Mouse (Mus musculus): ENCODE results near the gene Lhfpl3. TPM values are rescaled to one million over a fixed set of nuclear protein-coding genes. Genes with fewer than 3 reads are reported as not detected.

The Lhfpl3 gene
- polyA plus RNA-seq, 1 experiment from 2014 or later = not detected

- H3K4me3 ChIP-seq (ENCODE audit: low read depth, low read length) = no peak overlapping the region
- H3K9me3 ChIP-seq (ENCODE audit: low read length) = no peaks in the 10 kb centered on the region
- H3K27me3 ChIP-seq (ENCODE audit: insufficient read depth, low read length) = no peaks in the 10 kb centered on the region
- H3K4me1 ChIP-seq (ENCODE audit: insufficient read depth) = no peaks in the 10 kb centered on the region
- no peak overlapping the region for H3K9ac ChIP-seq (replicated peaks)
- ATAC-seq (no peak), DNase-seq (no peak)
- H3K4me2 ChIP-seq (ENCODE audit: low read depth, low read length) = no peak overlapping the region
- no peaks in the 10 kb centered on the region for H3K36me3 ChIP-seq (replicated peaks; ENCODE audit: insufficient read depth, low read length)
- no peak overlapping the region for H3K27ac ChIP-seq (ENCODE audit: low read depth)
- TF ChIP-seq EP300 (IDR thresholded peaks at IDR 0.05; ENCODE audit: low read depth) (no peak), CTCF (IDR thresholded peaks at IDR 0.05; ENCODE audit: low read depth) (no peak)
- 41% methylated on average over 2 of the region's 2 CpGs for WGBS (ENCODE audit: insufficient replicate concordance)
These were observed 152.7 kb downstream of the Lhfpl3 start for GRCm38 (mm10) chr5:22898593-22898992.

- Histone ChIP-seq H3K9ac (replicated peaks) (no peak overlapping the region), H3K9me3 (ENCODE audit: low read length) (no peaks in the 10 kb centered on the region), H3K36me3 (replicated peaks; ENCODE audit: insufficient read depth, low read length) (no peaks in the 10 kb centered on the region), H3K27ac (ENCODE audit: low read depth) (no peak overlapping the region), H3K4me2 (ENCODE audit: low read depth, low read length) (no peak overlapping the region), H3K4me1 (ENCODE audit: insufficient read depth) (no peaks in the 10 kb centered on the region), H3K27me3 (ENCODE audit: insufficient read depth, low read length) (no peaks in the 10 kb centered on the region), H3K4me3 (ENCODE audit: low read depth, low read length) (no peak overlapping the region)
- DNase-seq (no peak), ATAC-seq (no peak)
- no peak for TF ChIP-seq EP300 (IDR thresholded peaks at IDR 0.05; ENCODE audit: low read depth)
- no peak for TF ChIP-seq CTCF (IDR thresholded peaks at IDR 0.05; ENCODE audit: low read depth)
These were observed 154.1 kb downstream of the Lhfpl3 start for GRCm38 (mm10) chr5:22899913-22900312.

- Histone ChIP-seq H3K9me3 (ENCODE audit: low read length) (no peaks in the 10 kb centered on the region), H3K36me3 (replicated peaks; ENCODE audit: insufficient read depth, low read length) (no peaks in the 10 kb centered on the region), H3K9ac (replicated peaks) (no peak overlapping the region), H3K4me1 (ENCODE audit: insufficient read depth) (no peaks in the 10 kb centered on the region), H3K4me2 (ENCODE audit: low read depth, low read length) (no peak overlapping the region), H3K27me3 (ENCODE audit: insufficient read depth, low read length) (no peaks in the 10 kb centered on the region), H3K4me3 (ENCODE audit: low read depth, low read length) (no peak overlapping the region), H3K27ac (ENCODE audit: low read depth) (no peak overlapping the region)
- TF ChIP-seq EP300 (IDR thresholded peaks at IDR 0.05; ENCODE audit: low read depth) = no peak
- TF ChIP-seq CTCF (IDR thresholded peaks at IDR 0.05; ENCODE audit: low read depth) = no peak
- ATAC-seq (no peak), DNase-seq (no peak)
- 48% methylated on average over 1 of the region's 1 CpGs for WGBS (ENCODE audit: insufficient replicate concordance)
These were observed 171.3 kb downstream of the Lhfpl3 start for GRCm38 (mm10) chr5:22917197-22917596.

- Histone ChIP-seq H3K4me3 (ENCODE audit: low read depth, low read length) (no peak overlapping the region), H3K9ac (replicated peaks) (no peak overlapping the region), H3K4me2 (ENCODE audit: low read depth, low read length) (no peak overlapping the region), H3K4me1 (ENCODE audit: insufficient read depth) (no peaks in the 10 kb centered on the region), H3K27ac (ENCODE audit: low read depth) (no peak overlapping the region), H3K27me3 (ENCODE audit: insufficient read depth, low read length) (no peaks in the 10 kb centered on the region), H3K36me3 (replicated peaks; ENCODE audit: insufficient read depth, low read length) (no peaks in the 10 kb centered on the region), H3K9me3 (ENCODE audit: low read length) (no peaks in the 10 kb centered on the region)
- no peak for DNase-seq
- TF ChIP-seq EP300 (IDR thresholded peaks at IDR 0.05; ENCODE audit: low read depth) (no peak), CTCF (IDR thresholded peaks at IDR 0.05; ENCODE audit: low read depth) (no peak)
- ATAC-seq = no peak
These were observed 180.3 kb downstream of the Lhfpl3 start for GRCm38 (mm10) chr5:22926171-22926570.

GRCm38 (mm10) chr5:22928746-22929145 lies 182.9 kb downstream of the Lhfpl3 start:
- 52% methylated on average over 2 of the region's 2 CpGs for WGBS (ENCODE audit: insufficient replicate concordance)
- TF ChIP-seq EP300 (IDR thresholded peaks at IDR 0.05; ENCODE audit: low read depth) = no peak
- TF ChIP-seq CTCF (IDR thresholded peaks at IDR 0.05; ENCODE audit: low read depth) = no peak
- H3K9ac ChIP-seq (replicated peaks) = no peak overlapping the region
- no peak for DNase-seq
- no peaks in the 10 kb centered on the region for H3K4me1 ChIP-seq (ENCODE audit: insufficient read depth)
- H3K4me2 ChIP-seq (ENCODE audit: low read depth, low read length) = no peak overlapping the region
- no peak overlapping the region for H3K27ac ChIP-seq (ENCODE audit: low read depth)
- H3K9me3 ChIP-seq (ENCODE audit: low read length) = no peaks in the 10 kb centered on the region
- H3K27me3 ChIP-seq (ENCODE audit: insufficient read depth, low read length) = no peaks in the 10 kb centered on the region
- no peak overlapping the region for H3K4me3 ChIP-seq (ENCODE audit: low read depth, low read length)
- no peak for ATAC-seq
- no peaks in the 10 kb centered on the region for H3K36me3 ChIP-seq (replicated peaks; ENCODE audit: insufficient read depth, low read length)

GRCm38 (mm10) chr5:22943306-22943705 lies 197.4 kb downstream of the Lhfpl3 start:
- DNase-seq (no peak), ATAC-seq (no peak)
- WGBS (ENCODE audit: insufficient replicate concordance) = 52% methylated on average over 5 of the region's 5 CpGs
- TF ChIP-seq CTCF (IDR thresholded peaks at IDR 0.05; ENCODE audit: low read depth) = no peak
- no peak for TF ChIP-seq EP300 (IDR thresholded peaks at IDR 0.05; ENCODE audit: low read depth)
- H3K4me2 ChIP-seq (ENCODE audit: low read depth, low read length) = no peak overlapping the region
- H3K9me3 ChIP-seq (ENCODE audit: low read length) = no peaks in the 10 kb centered on the region
- H3K36me3 ChIP-seq (replicated peaks; ENCODE audit: insufficient read depth, low read length) = no peaks in the 10 kb centered on the region
- H3K27me3 ChIP-seq (ENCODE audit: insufficient read depth, low read length) = no peaks in the 10 kb centered on the region
- H3K9ac ChIP-seq (replicated peaks) = no peak overlapping the region
- H3K27ac ChIP-seq (ENCODE audit: low read depth) = no peak overlapping the region
- H3K4me3 ChIP-seq (ENCODE audit: low read depth, low read length) = no peak overlapping the region
- H3K4me1 ChIP-seq (ENCODE audit: insufficient read depth) = no peaks in the 10 kb centered on the region

GRCm38 (mm10) chr5:22963300-22963699 lies 217.4 kb downstream of the Lhfpl3 start:
- no peak for DNase-seq
- Histone ChIP-seq H3K4me3 (ENCODE audit: low read depth, low read length) (no peak overlapping the region), H3K9me3 (ENCODE audit: low read length) (no peaks in the 10 kb centered on the region), H3K9ac (replicated peaks) (no peak overlapping the region), H3K36me3 (replicated peaks; ENCODE audit: insufficient read depth, low read length) (no peaks in the 10 kb centered on the region), H3K27me3 (ENCODE audit: insufficient read depth, low read length) (no peaks in the 10 kb centered on the region), H3K27ac (ENCODE audit: low read depth) (no peak overlapping the region), H3K4me2 (ENCODE audit: low read depth, low read length) (no peak overlapping the region), H3K4me1 (ENCODE audit: insufficient read depth) (no peaks in the 10 kb centered on the region)
- TF ChIP-seq CTCF (IDR thresholded peaks at IDR 0.05; ENCODE audit: low read depth) = no peak
- TF ChIP-seq EP300 (IDR thresholded peaks at IDR 0.05; ENCODE audit: low read depth) = no peak
- 55% methylated on average over 6 of the region's 6 CpGs for WGBS (ENCODE audit: insufficient replicate concordance)
- ATAC-seq = no peak
